Mouse (Mus musculus) G1E (cell line): ENCODE data around the gene Bmp8a.

Experiments
- CTCF ChIP-seq: IDR thresholded peaks from 2 replicates; pipeline ENCODE4 v1.5.1; 2012; ENCODE audit warnings: low read depth, low read length, inconsistent platforms, mixed read lengths
- POLR2AphosphoS5 ChIP-seq: IDR thresholded peaks from 2 replicates; pipeline ENCODE4 v1.6.1; 2012; ENCODE audit warnings: low read depth, low read length, inconsistent platforms; ENCODE audit not compliant: insufficient replicate concordance
- TAL1 ChIP-seq: conservative IDR thresholded peaks from 2 replicates; pipeline ENCODE4 v1.6.1; 2012; ENCODE audit warnings: low read depth, low read length, inconsistent platforms, mixed read lengths

GRCm38 (mm10) chr4:123271063-123271462 is 72.0 kb downstream of the Bmp8a start:
- TF ChIP-seq CTCF (no peak), TAL1 (no peak), POLR2AphosphoS5 (no peak)
